Mouse (Mus musculus): ENCODE data around the gene Fbxo47. TPM values are rescaled to one million over a fixed set of nuclear protein-coding genes. Genes with fewer than 3 reads are reported as not detected.

Gene Fbxo47
- polyA plus RNA-seq, 1 experiment from 2014 or later = 0.92 TPM

- Histone ChIP-seq H3K4me1 (replicated peaks) (no peaks in the 10 kb centered on the region), H3K4me3 (replicated peaks) (no peak overlapping the region), H3K9ac (replicated peaks) (no peak overlapping the region), H3K27me3 (0 out of 2 replicates have a peak, but pooled peaks cover 3% of the 10 kb centered on the region), H3K27ac (no peak overlapping the region), H3K9me3 (no peaks in the 10 kb centered on the region), H3K36me3 (no peaks in the 10 kb centered on the region), H3K4me2 (no peak overlapping the region)
- 71% methylated on average over 2 of the region's 2 CpGs for WGBS
- no peak for ATAC-seq (ENCODE audit: insufficient number of reproducible peaks, insufficient read depth, low FRiP score, low TSS enrichment, low read depth)
These were observed 22.0 kb upstream of the Fbxo47 start for GRCm38 (mm10) chr11:97905941-97906340.

- Histone ChIP-seq H3K9me3 (no peaks in the 10 kb centered on the region), H3K4me1 (replicated peaks) (no peaks in the 10 kb centered on the region), H3K27ac (no peak overlapping the region), H3K4me3 (replicated peaks) (no peak overlapping the region), H3K4me2 (no peak overlapping the region), H3K9ac (replicated peaks) (no peak overlapping the region), H3K36me3 (no peaks in the 10 kb centered on the region), H3K27me3 (0 out of 2 replicates have a peak, but pooled peaks cover 3% of the 10 kb centered on the region)
- no peak for ATAC-seq (ENCODE audit: insufficient number of reproducible peaks, insufficient read depth, low FRiP score, low TSS enrichment, low read depth)
- WGBS = 86% methylated on average over 2 of the region's 2 CpGs
These were observed 21.6 kb upstream of the Fbxo47 start for GRCm38 (mm10) chr11:97905540-97905939.

- no peak for ATAC-seq (ENCODE audit: insufficient number of reproducible peaks, insufficient read depth, low FRiP score, low TSS enrichment, low read depth)
- no peak overlapping the region for H3K4me3 ChIP-seq (replicated peaks)
These were observed 20.8 kb upstream of the Fbxo47 start for GRCm38 (mm10) chr11:97904801-97905200.

GRCm38 (mm10) chr11:97901806-97902205 is 17.9 kb upstream of the Fbxo47 start:
- Histone ChIP-seq H3K4me2 (no peak overlapping the region), H3K4me3 (replicated peaks) (no peak overlapping the region), H3K27ac (no peak overlapping the region), H3K9me3 (no peaks in the 10 kb centered on the region), H3K9ac (replicated peaks) (no peak overlapping the region), H3K27me3 (0 out of 2 replicates have a peak, but pooled peaks cover 3% of the 10 kb centered on the region), H3K36me3 (no peaks in the 10 kb centered on the region), H3K4me1 (replicated peaks) (no peaks in the 10 kb centered on the region)
- ATAC-seq (ENCODE audit: insufficient number of reproducible peaks, insufficient read depth, low FRiP score, low TSS enrichment, low read depth) = no peak
- 78% methylated on average over 6 of the region's 6 CpGs for WGBS

More at GRCm38 (mm10) chr11:97904801-97905200, 20.8 kb upstream of the Fbxo47 start:
- Histone ChIP-seq H3K27me3 (0 out of 2 replicates have a peak, but pooled peaks cover 3% of the 10 kb centered on the region), H3K9ac (replicated peaks) (no peak overlapping the region), H3K9me3 (no peaks in the 10 kb centered on the region), H3K4me2 (no peak overlapping the region), H3K36me3 (no peaks in the 10 kb centered on the region), H3K4me1 (replicated peaks) (no peaks in the 10 kb centered on the region), H3K27ac (no peak overlapping the region)
- 88% methylated on average over 13 of the region's 13 CpGs for WGBS

- H3K27me3 ChIP-seq = no peaks in the 10 kb centered on the region
- no peaks in the 10 kb centered on the region for H3K36me3 ChIP-seq
- H3K4me1 ChIP-seq (replicated peaks) = no peaks in the 10 kb centered on the region
- no peak overlapping the region for H3K9ac ChIP-seq (replicated peaks)
- no peaks in the 10 kb centered on the region for H3K9me3 ChIP-seq
- no peak for ATAC-seq (ENCODE audit: insufficient number of reproducible peaks, insufficient read depth, low FRiP score, low TSS enrichment, low read depth)
- H3K4me3 ChIP-seq (replicated peaks) = no peak overlapping the region
- no peak overlapping the region for H3K27ac ChIP-seq
- no peak overlapping the region for H3K4me2 ChIP-seq
- 7% methylated on average over 2 of the region's 2 CpGs for WGBS
These were observed 15.9 kb upstream of the Fbxo47 start for GRCm38 (mm10) chr11:97899822-97900221.

- Histone ChIP-seq H3K4me3 (replicated peaks) (no peak overlapping the region), H3K9ac (replicated peaks) (no peak overlapping the region), H3K9me3 (no peaks in the 10 kb centered on the region), H3K4me1 (replicated peaks) (no peaks in the 10 kb centered on the region), H3K27ac (no peak overlapping the region), H3K36me3 (no peaks in the 10 kb centered on the region), H3K27me3 (no peaks in the 10 kb centered on the region), H3K4me2 (no peak overlapping the region)
- ATAC-seq (ENCODE audit: insufficient number of reproducible peaks, insufficient read depth, low FRiP score, low TSS enrichment, low read depth) = no peak
- WGBS = 82% methylated on average over 3 of the region's 3 CpGs
These were observed 13.7 kb upstream of the Fbxo47 start for GRCm38 (mm10) chr11:97897568-97898185.

GRCm38 (mm10) chr11:97896655-97897054 is 12.7 kb upstream of the Fbxo47 start:
- no peak overlapping the region for H3K4me2 ChIP-seq
- H3K27ac ChIP-seq = no peak overlapping the region
- H3K4me1 ChIP-seq (replicated peaks) = no peaks in the 10 kb centered on the region
- H3K9ac ChIP-seq (replicated peaks) = no peak overlapping the region
- H3K4me3 ChIP-seq (replicated peaks) = no peak overlapping the region
- H3K36me3 ChIP-seq = no peaks in the 10 kb centered on the region
- no peaks in the 10 kb centered on the region for H3K9me3 ChIP-seq
- 75% methylated on average over 4 of the region's 4 CpGs for WGBS
- ATAC-seq (ENCODE audit: insufficient number of reproducible peaks, insufficient read depth, low FRiP score, low TSS enrichment, low read depth) = no peak
- no peaks in the 10 kb centered on the region for H3K27me3 ChIP-seq

GRCm38 (mm10) chr11:97891821-97892220 is 7.9 kb upstream of the Fbxo47 start:
- Histone ChIP-seq H3K4me1 (replicated peaks) (no peaks in the 10 kb centered on the region), H3K9me3 (no peaks in the 10 kb centered on the region), H3K4me2 (no peak overlapping the region), H3K4me3 (replicated peaks) (no peak overlapping the region), H3K27ac (no peak overlapping the region), H3K36me3 (no peaks in the 10 kb centered on the region), H3K9ac (replicated peaks) (no peak overlapping the region), H3K27me3 (no peaks in the 10 kb centered on the region)
- WGBS = 83% methylated on average over 5 of the region's 5 CpGs
- no peak for ATAC-seq (ENCODE audit: insufficient number of reproducible peaks, insufficient read depth, low FRiP score, low TSS enrichment, low read depth)

GRCm38 (mm10) chr11:97885296-97885915 is 1.5 kb upstream of the Fbxo47 start:
- Histone ChIP-seq H3K4me1 (replicated peaks) (no peaks in the 10 kb centered on the region), H3K27ac (no peak overlapping the region), H3K9ac (replicated peaks) (no peak overlapping the region), H3K9me3 (no peaks in the 10 kb centered on the region; the same call in 1 of the 2 replicates), H3K4me2 (0 out of 2 replicates have a peak overlapping the region, but pooled peaks have one; percentile 55), H3K36me3 (no peaks in the 10 kb centered on the region), H3K4me3 (replicated peaks) (peak overlapping the region; percentile 49; the same call in 1 of the 2 replicates), H3K27me3 (no peaks in the 10 kb centered on the region)
- ATAC-seq (ENCODE audit: insufficient number of reproducible peaks, insufficient read depth, low FRiP score, low TSS enrichment, low read depth) = no peak
- 92% methylated on average over 2 of the region's 2 CpGs for WGBS

- no peaks in the 10 kb centered on the region; the same call in 1 of the 2 replicates for H3K9me3 ChIP-seq
- no peaks in the 10 kb centered on the region for H3K27me3 ChIP-seq
- H3K4me3 ChIP-seq (replicated peaks) = peak overlapping the region; percentile 49
- no peaks in the 10 kb centered on the region for H3K4me1 ChIP-seq (replicated peaks)
- WGBS = 24% methylated on average over 7 of the region's 7 CpGs
- H3K9ac ChIP-seq (replicated peaks) = no peak overlapping the region; the same call in 1 of the 2 replicates
- H3K36me3 ChIP-seq = no peaks in the 10 kb centered on the region
- ATAC-seq (ENCODE audit: insufficient number of reproducible peaks, insufficient read depth, low FRiP score, low TSS enrichment, low read depth) = 0 out of 2 replicates have a peak, but pooled peaks have one; percentile 1
- peak overlapping the region; percentile 55 for H3K4me2 ChIP-seq
- peak overlapping the region; percentile 87 for H3K27ac ChIP-seq
These were observed 739 bp upstream of the Fbxo47 start for GRCm38 (mm10) chr11:97884601-97885185.

- 8% methylated on average over 26 of the region's 26 CpGs for WGBS
- ATAC-seq (ENCODE audit: insufficient number of reproducible peaks, insufficient read depth, low FRiP score, low TSS enrichment, low read depth) = no peak
- no peaks in the 10 kb centered on the region for H3K36me3 ChIP-seq
- H3K4me1 ChIP-seq (replicated peaks) = no peaks in the 10 kb centered on the region
- H3K27me3 ChIP-seq = no peaks in the 10 kb centered on the region
- H3K27ac ChIP-seq = peak overlapping the region; percentile 87
- peak overlapping the region; percentile 49 for H3K4me3 ChIP-seq (replicated peaks)
- peak overlapping the region; percentile 55 for H3K4me2 ChIP-seq
- no peaks in the 10 kb centered on the region; the same call in 1 of the 2 replicates for H3K9me3 ChIP-seq
- peak overlapping the region; percentile 55 for H3K9ac ChIP-seq (replicated peaks)
These were observed 424 bp downstream of the Fbxo47 start for GRCm38 (mm10) chr11:97883542-97883917.
